In the genomic region with DNA sequence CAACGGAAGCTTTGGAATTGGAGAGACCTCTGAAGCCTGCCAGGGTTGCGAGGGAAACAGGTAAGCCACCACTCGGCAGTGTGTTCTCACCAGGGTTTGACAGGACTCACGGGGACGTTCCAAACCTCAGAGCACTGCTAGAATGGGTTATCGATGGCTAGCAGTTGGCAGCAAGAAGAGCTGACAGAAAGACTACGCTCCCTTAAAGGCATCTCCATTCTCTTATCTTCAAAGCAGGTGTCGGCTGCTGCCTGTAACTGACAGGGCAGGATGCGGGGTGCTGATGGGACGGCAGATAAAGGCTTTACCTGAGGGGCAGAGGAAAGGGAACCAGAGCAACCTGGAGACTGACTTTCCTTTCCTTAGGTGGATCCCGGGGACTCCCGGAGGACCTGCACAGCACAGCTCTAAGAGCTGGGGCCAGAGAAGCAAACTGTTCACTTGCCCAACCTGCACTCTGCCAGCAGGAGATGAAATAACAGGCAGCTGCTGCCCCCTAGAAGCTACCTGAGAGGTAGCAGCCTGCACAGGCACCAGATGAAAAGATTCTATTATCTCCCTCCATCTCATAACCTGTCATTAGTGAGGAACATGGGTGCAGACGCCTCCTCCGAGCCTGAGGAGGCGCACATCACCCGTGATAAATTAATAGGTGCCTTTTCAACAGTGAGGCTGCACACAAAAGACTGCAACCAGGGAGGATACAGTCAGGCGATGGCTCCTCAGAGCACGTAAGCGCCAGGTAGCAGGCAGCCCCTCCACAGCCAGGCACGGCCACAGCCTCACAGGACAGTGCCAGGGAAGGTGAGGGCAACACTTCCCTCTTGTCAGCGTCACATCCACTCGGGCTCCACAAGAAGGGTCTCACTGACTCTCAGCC, we compare ENCODE assay signal across 9 mouse cellular contexts. TPM values are rescaled to one million over a fixed set of nuclear protein-coding genes. Genes with fewer than 3 reads are reported as not detected.
DNase-seq lines count a peak whose midpoint lies in the region; ATAC-seq lines count a peak whose summit lies in the region.
"Had no signal": no experiment of that assay in that cellular context is flagged by ENCODE, and none has a peak within 500 bp of the region (broad histone marks: within the 10 kb centered on the region; RNA-seq: fewer than 3 reads in every experiment).

No protein-coding gene starts in this region.

- DNase-seq in gastrocnemius, postnatal 14 days: peak; percentile 28
- no peak for DNase-seq in gastrocnemius, adult 8-10 months (ENCODE audit: low spot score in 2 of 2)
- DNase-seq in A20 (ENCODE audit: low read depth, low spot score): peak; percentile 59
- DNase-seq in cerebellum, adult 8-10 months: peak; percentile 30
- no peak for DNase-seq in left cerebral cortex, adult 18-20 months (ENCODE audit: low spot score in 2 of 2)

- H3K9me3 ChIP-seq in kidney, embryonic 15.5 days (replicated peaks): no peaks in the 10 kb centered on the region

- peaks cover 16% of the 10 kb centered on the region for H3K36me3 ChIP-seq in kidney, embryonic 15.5 days

- peaks cover 58% of the 10 kb centered on the region for H3K4me1 ChIP-seq in kidney, embryonic 15.5 days

- 77% methylated on average over 22 of the region's 22 CpGs for WGBS in kidney, embryonic 15.5 days

- peak; percentile 76 for ATAC-seq in megakaryocyte-erythroid progenitor cell, adult 5-6 weeks (replicated peaks; ENCODE audit: low FRiP score, low TSS enrichment, poor library complexity, severe bottlenecking)
- no peak for ATAC-seq in granulocyte monocyte progenitor cell, adult 5-6 weeks (replicated peaks; ENCODE audit: poor library complexity, severe bottlenecking)
- ATAC-seq in kidney, embryonic 15.5 days (replicated peaks; ENCODE audit: low FRiP score): no peak

- H3K4me2 ChIP-seq in kidney, embryonic 15.5 days: no peak overlapping the region

- H3K27ac ChIP-seq in kidney, embryonic 15.5 days: no peak overlapping the region

- H3K27me3 ChIP-seq in kidney, embryonic 15.5 days: no peaks in the 10 kb centered on the region

- intact Hi-C loops in gastrocnemius, postnatal 14 days (cut with DNase I; ENCODE audit: low total_unique reads): no loop called here

- no peak overlapping the region for H3K9ac ChIP-seq in kidney, embryonic 15.5 days

- H3K4me3 ChIP-seq in kidney, embryonic 15.5 days (replicated peaks): no peak overlapping the region

RNA-seq across cellular contexts. Expression of a gene that starts 32.8 kb away (rescaled TPM):
- 10 to 100 TPM; 19.4 to 20.5 TPM for total RNA-seq in gastrocnemius, postnatal 14 days (2021)
- 10 to 100 TPM; 21.1 to 23.9 (median 23.4) TPM for total RNA-seq in gastrocnemius, adult 8-10 months (2022)
- 10.3 and 15.8 TPM in 2 replicates for total RNA-seq in megakaryocyte-erythroid progenitor cell, adult 5-6 weeks (2014; fragmentation: Nextera tagmentation)
- total RNA-seq in megakaryocyte-erythroid progenitor cell, adult 5-6 weeks (2017): 8.0 and 16.8 TPM in 2 replicates
- total RNA-seq in granulocyte monocyte progenitor cell, adult 5-6 weeks (2014; fragmentation: Nextera tagmentation): 12.0 and 19.9 TPM in 2 replicates
- 12.5 and 13.6 TPM in 2 replicates for total RNA-seq in granulocyte monocyte progenitor cell, adult 5-6 weeks (2017)
- polyA plus RNA-seq in kidney, embryonic 15.5 days (2015; fragmentation: Nextera tagmentation; extraction: Ambion mirVana): 52.3 and 61.1 TPM in 2 replicates
- 10 to 100 TPM; 52.1 to 55.0 TPM for total RNA-seq in left cerebral cortex, adult 18-20 months (2021)

RNA-seq across cellular contexts. Expression of a gene that starts 37.0 kb away (rescaled TPM):
- 10 to 100 TPM; 43.4 to 47.4 TPM for total RNA-seq in gastrocnemius, postnatal 14 days (2021)
- total RNA-seq in gastrocnemius, adult 8-10 months (2022): 10 to 100 TPM; 71.6 to 76.6 (median 74.8) TPM
- total RNA-seq in megakaryocyte-erythroid progenitor cell, adult 5-6 weeks (2014; fragmentation: Nextera tagmentation): 27.6 and 28.1 TPM in 2 replicates
- total RNA-seq in megakaryocyte-erythroid progenitor cell, adult 5-6 weeks (2017): 20.3 and 25.6 TPM in 2 replicates
- total RNA-seq in granulocyte monocyte progenitor cell, adult 5-6 weeks (2014; fragmentation: Nextera tagmentation): 20.7 and 24.6 TPM in 2 replicates
- total RNA-seq in granulocyte monocyte progenitor cell, adult 5-6 weeks (2017): 20.3 and 26.8 TPM in 2 replicates
- 33.2 and 36.2 TPM in 2 replicates for polyA plus RNA-seq in kidney, embryonic 15.5 days (2015; fragmentation: Nextera tagmentation; extraction: Ambion mirVana)
- 10 to 100 TPM; 58.9 to 62.9 TPM for total RNA-seq in left cerebral cortex, adult 18-20 months (2021)

RNA-seq across cellular contexts. Expression of a gene that starts 59.7 kb away (rescaled TPM):
- under 1 TPM in 1 of 2 experiments, not detected in 1; 0.33 TPM for total RNA-seq in gastrocnemius, postnatal 14 days (2021)
- under 1 TPM in 2 of 4 experiments, not detected in 2; 0.53 to 0.61 TPM for total RNA-seq in gastrocnemius, adult 8-10 months (2022)
- total RNA-seq in megakaryocyte-erythroid progenitor cell, adult 5-6 weeks (2014; fragmentation: Nextera tagmentation): not detected in 2 replicates
- not detected in 2 replicates for total RNA-seq in megakaryocyte-erythroid progenitor cell, adult 5-6 weeks (2017)
- total RNA-seq in granulocyte monocyte progenitor cell, adult 5-6 weeks (2014; fragmentation: Nextera tagmentation): 0.92 TPM in 1 of 2 replicates, not detected in the other
- total RNA-seq in granulocyte monocyte progenitor cell, adult 5-6 weeks (2017): not detected in 2 replicates
- polyA plus RNA-seq in kidney, embryonic 15.5 days (2015; fragmentation: Nextera tagmentation; extraction: Ambion mirVana): 0.32 TPM in 1 of 2 replicates, not detected in the other
- total RNA-seq in left cerebral cortex, adult 18-20 months (2021): 10 to 100 TPM in 1 of 2 experiments, 1 to 10 TPM in 1; 8.2 to 16.5 TPM
- polyA plus RNA-seq: gonadal fat pad, adult 2 months had no signal

Comparison
In these comparisons a context has a peak if more than half of its experiments do, and no peak if none do; other contexts are left out.
1. DNase-seq: peak in gastrocnemius, postnatal 14 days (single experiment), A20 (single experiment) and cerebellum, adult 8-10 months (single experiment); none in gastrocnemius, adult 8-10 months (0 of 2) and left cerebral cortex, adult 18-20 months (0 of 2).
2. RNA of a gene that starts 59.7 kb away (total RNA-seq): 8.2 to 16.5 TPM in left cerebral cortex, adult 18-20 months; 0.53 to 0.61 TPM in gastrocnemius, adult 8-10 months, 0.33 TPM in gastrocnemius, postnatal 14 days, not detected in megakaryocyte-erythroid progenitor cell, adult 5-6 weeks and 0.92 TPM in granulocyte monocyte progenitor cell, adult 5-6 weeks; every median in the first group is over 4 times any median in the second.